Mouse (Mus musculus) cerebellum, adult 11 months (tissue): ENCODE measurements around the gene Slc2a4.
"Not testable (repeated sequence)": the region's sequence is repeated elsewhere in the genome, so short reads cannot be mapped to it uniquely, and the experiment has no call there.

ENCODE experiments used
- DNase-seq: peaks from one replicate; pipeline ENCODE4 v3.0.0; 2022

Slc2a4 gene

GRCm38 (mm10) chr11:69919053-69919452 lies 28.9 kb downstream of the Slc2a4 start:
- DNase-seq = no peak

- no peak for DNase-seq
Observed at GRCm38 (mm10) chr11:69918118-69918517, 29.9 kb downstream of the Slc2a4 start.

GRCm38 (mm10) chr11:69917379-69917948 lies 30.5 kb downstream of the Slc2a4 start:
- no peak for DNase-seq

- not testable (repeated sequence) for DNase-seq
Observed at GRCm38 (mm10) chr11:69916652-69917378, 31.2 kb downstream of the Slc2a4 start.

- no peak for DNase-seq
Observed at GRCm38 (mm10) chr11:69915667-69916627, 32.0 kb downstream of the Slc2a4 start.

- no peak for DNase-seq
Observed at GRCm38 (mm10) chr11:69914917-69915430, 33.0 kb downstream of the Slc2a4 start.

GRCm38 (mm10) chr11:69914372-69914764 lies 33.6 kb downstream of the Slc2a4 start:
- DNase-seq = no peak

- peak; percentile 88 for DNase-seq
Observed at GRCm38 (mm10) chr11:69913554-69914371, 34.2 kb downstream of the Slc2a4 start, which contains the start of gene Gps2. TSS of gene Gps2 (plus strand) at chr11:69913888.

GRCm38 (mm10) chr11:69912716-69913530 lies 35.1 kb downstream of the Slc2a4 start:
- DNase-seq = no peak

GRCm38 (mm10) chr11:69911701-69912100 lies 36.3 kb downstream of the Slc2a4 start:
- DNase-seq = no peak

- no peak for DNase-seq
Observed at GRCm38 (mm10) chr11:69910781-69911560, 37.0 kb downstream of the Slc2a4 start.

GRCm38 (mm10) chr11:69910177-69910576 lies 37.8 kb downstream of the Slc2a4 start:
- DNase-seq = no peak

GRCm38 (mm10) chr11:69909174-69909573 lies 38.8 kb downstream of the Slc2a4 start:
- no peak for DNase-seq

GRCm38 (mm10) chr11:69908645-69909044 lies 39.3 kb downstream of the Slc2a4 start:
- no peak for DNase-seq

GRCm38 (mm10) chr11:69904311-69904710 lies 43.7 kb downstream of the Slc2a4 start:
- DNase-seq = no peak

GRCm38 (mm10) chr11:69902972-69903371 lies 45.0 kb downstream of the Slc2a4 start:
- DNase-seq = peak; percentile 30

GRCm38 (mm10) chr11:69901993-69902392 lies 46.0 kb downstream of the Slc2a4 start:
- no peak for DNase-seq

- DNase-seq = peak; percentile 95
Observed at GRCm38 (mm10) chr11:69901406-69901846, 46.6 kb downstream of the Slc2a4 start.

- peak; percentile 85 for DNase-seq
Observed at GRCm38 (mm10) chr11:69900471-69901405, 47.2 kb downstream of the Slc2a4 start, which contains the start of the genes 2810408A11Rik and Neurl4. TSS of gene 2810408A11Rik (minus strand) at chr11:69900987. TSS of gene Neurl4 (plus strand) at chr11:69901072.
